Mouse (Mus musculus) bone marrow macrophage, adult 2 months (primary cell): ENCODE data around the gene Gfpt1.

ENCODE experiments used
- CTCF ChIP-seq: IDR thresholded peaks from 2 replicates; pipeline ENCODE4 v1.5.1; 2012; ENCODE audit warnings: low read depth, mild to moderate bottlenecking, low read length, moderate library complexity
- POLR2A ChIP-seq: IDR thresholded peaks from 2 replicates; pipeline ENCODE4 v1.6.1; 2012; ENCODE audit warnings: mild to moderate bottlenecking, low read depth, low read length, borderline replicate concordance

DNA sequence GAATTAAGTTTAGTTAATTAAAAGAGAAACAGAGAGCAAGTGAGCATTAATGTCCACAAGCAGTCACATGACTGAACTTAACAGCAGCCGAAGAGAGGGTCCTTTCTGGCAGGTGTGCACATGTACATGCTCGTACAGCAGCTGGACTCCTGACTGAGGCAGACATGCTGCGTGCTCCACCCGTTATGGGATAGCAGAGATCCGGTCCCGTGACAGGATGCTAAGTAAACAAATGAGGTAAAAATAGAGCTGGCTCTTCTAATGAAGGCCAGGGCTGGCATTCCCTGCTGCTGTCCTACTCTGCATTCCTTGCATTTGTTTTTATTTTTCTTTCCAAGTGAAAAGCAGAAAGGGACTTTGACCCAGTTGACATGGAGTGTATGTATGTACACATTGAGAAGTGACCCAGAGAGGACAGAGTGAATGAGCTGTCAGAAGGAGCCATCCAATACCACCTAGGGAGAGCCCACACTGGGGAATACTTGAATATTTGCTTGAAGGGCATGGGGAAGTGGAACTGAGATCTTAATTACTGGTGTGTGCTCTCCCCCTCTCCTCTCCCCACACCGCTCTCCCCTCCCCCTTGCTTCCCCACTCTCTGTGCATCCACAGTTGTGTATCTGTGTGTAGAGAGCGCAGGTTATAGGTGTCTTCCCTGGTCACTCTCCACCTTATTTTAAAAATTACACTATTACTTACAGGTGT, 84.6 kb downstream of the Gfpt1 start:
- TF ChIP-seq CTCF (no peak), POLR2A (no peak)
